Mouse (Mus musculus): ENCODE results near the gene Mmrn2. TPM values are rescaled to one million over a fixed set of nuclear protein-coding genes. Genes with fewer than 3 reads are reported as not detected.
"Not testable (repeated sequence)": the region's sequence is repeated elsewhere in the genome, so short reads cannot be mapped to it uniquely, and the experiment has no call there.

Gene Mmrn2
- polyA plus RNA-seq, 1 experiment from 2014 or later = 2.6 TPM

- Histone ChIP-seq H3K4me2 (no peak overlapping the region), H3K4me1 (replicated peaks) (peaks cover 26% of the 10 kb centered on the region), H3K9me3 (replicated peaks) (no peaks in the 10 kb centered on the region), H3K27ac (replicated peaks) (no peak overlapping the region), H3K27me3 (no peaks in the 10 kb centered on the region), H3K4me3 (replicated peaks) (no peak overlapping the region), H3K9ac (no peak overlapping the region), H3K36me3 (replicated peaks) (no peaks in the 10 kb centered on the region)
- ATAC-seq (ENCODE audit: insufficient read depth) = no peak
- WGBS (ENCODE audit: insufficient replicate concordance) = 20% methylated on average over 4 of the region's 4 CpGs
Observed at GRCm38 (mm10) chr14:34362135-34362534, 13.1 kb upstream of the Mmrn2 start.

- Histone ChIP-seq H3K4me2 (peak overlapping the region; percentile 61), H3K4me3 (replicated peaks) (peak overlapping the region; percentile 25; the same call in 1 of the 2 replicates), H3K4me1 (replicated peaks) (peaks cover 21% of the 10 kb centered on the region; the same call in 1 of the 2 replicates), H3K36me3 (replicated peaks) (no peaks in the 10 kb centered on the region), H3K9me3 (replicated peaks) (no peaks in the 10 kb centered on the region), H3K27me3 (no peaks in the 10 kb centered on the region), H3K27ac (replicated peaks) (no peak overlapping the region), H3K9ac (no peak overlapping the region; the same call in 1 of the 2 replicates)
- 22% methylated on average over 18 of the region's 18 CpGs for WGBS (ENCODE audit: insufficient replicate concordance)
- ATAC-seq (ENCODE audit: insufficient read depth) = no peak
Observed at GRCm38 (mm10) chr14:34362726-34363445, 12.4 kb upstream of the Mmrn2 start.

GRCm38 (mm10) chr14:34363490-34364253 is 11.6 kb upstream of the Mmrn2 start:
- Histone ChIP-seq H3K27ac (replicated peaks) (no peak overlapping the region), H3K36me3 (replicated peaks) (no peaks in the 10 kb centered on the region), H3K4me1 (replicated peaks) (peaks cover 19% of the 10 kb centered on the region; the same call in 1 of the 2 replicates), H3K4me3 (replicated peaks) (peak overlapping the region; percentile 25), H3K4me2 (peak overlapping the region; percentile 61), H3K9ac (0 out of 2 replicates have a peak overlapping the region, but pooled peaks have one; percentile 15), H3K9me3 (replicated peaks) (no peaks in the 10 kb centered on the region), H3K27me3 (no peaks in the 10 kb centered on the region)
- WGBS (ENCODE audit: insufficient replicate concordance) = 11% methylated on average over 32 of the region's 32 CpGs
- peak; percentile 53; the same call in 1 of the 2 replicates for ATAC-seq (ENCODE audit: insufficient read depth)

- H3K4me3 ChIP-seq (replicated peaks); H3K36me3 ChIP-seq (replicated peaks); H3K9me3 ChIP-seq (replicated peaks); H3K4me2 ChIP-seq; H3K27me3 ChIP-seq; H3K27ac ChIP-seq (replicated peaks); ATAC-seq (ENCODE audit: insufficient read depth); H3K9ac ChIP-seq: not testable (repeated sequence)
- WGBS (ENCODE audit: insufficient replicate concordance) = 72% methylated on average over 15 of the region's 15 CpGs
- H3K4me1 ChIP-seq (replicated peaks) = peaks cover 17% of the 10 kb centered on the region; the same call in 1 of the 2 replicates
Observed at GRCm38 (mm10) chr14:34364254-34365146, 10.8 kb upstream of the Mmrn2 start.

- peaks cover 17% of the 10 kb centered on the region; the same call in 1 of the 2 replicates for H3K4me1 ChIP-seq (replicated peaks)
- ATAC-seq (ENCODE audit: insufficient read depth) = no peak
- H3K4me3 ChIP-seq (replicated peaks) = no peak overlapping the region
- H3K27ac ChIP-seq (replicated peaks) = no peak overlapping the region
- H3K27me3 ChIP-seq = no peaks in the 10 kb centered on the region
- no peaks in the 10 kb centered on the region for H3K36me3 ChIP-seq (replicated peaks)
- H3K4me2 ChIP-seq = no peak overlapping the region
- no peak overlapping the region for H3K9ac ChIP-seq
- no peaks in the 10 kb centered on the region for H3K9me3 ChIP-seq (replicated peaks)
- 53% methylated on average over 2 of the region's 2 CpGs for WGBS (ENCODE audit: insufficient replicate concordance)
Observed at GRCm38 (mm10) chr14:34365147-34365507, 10.1 kb upstream of the Mmrn2 start.

GRCm38 (mm10) chr14:34370203-34370602 is 5.1 kb upstream of the Mmrn2 start:
- ATAC-seq (ENCODE audit: insufficient read depth) = no peak
- no peaks in the 10 kb centered on the region for H3K4me1 ChIP-seq (replicated peaks)
- H3K36me3 ChIP-seq (replicated peaks) = no peaks in the 10 kb centered on the region
- H3K27me3 ChIP-seq = no peaks in the 10 kb centered on the region
- H3K4me2 ChIP-seq = no peak overlapping the region
- no peak overlapping the region for H3K9ac ChIP-seq
- H3K27ac ChIP-seq (replicated peaks) = no peak overlapping the region
- H3K9me3 ChIP-seq (replicated peaks) = no peaks in the 10 kb centered on the region
- WGBS (ENCODE audit: insufficient replicate concordance) = 54% methylated on average over 3 of the region's 3 CpGs
- H3K4me3 ChIP-seq (replicated peaks) = no peak overlapping the region

GRCm38 (mm10) chr14:34370921-34371320 is 4.3 kb upstream of the Mmrn2 start:
- Histone ChIP-seq H3K9ac (no peak overlapping the region), H3K4me1 (replicated peaks) (no peaks in the 10 kb centered on the region), H3K9me3 (replicated peaks) (no peaks in the 10 kb centered on the region), H3K36me3 (replicated peaks) (no peaks in the 10 kb centered on the region), H3K4me2 (no peak overlapping the region), H3K4me3 (replicated peaks) (no peak overlapping the region), H3K27me3 (no peaks in the 10 kb centered on the region), H3K27ac (replicated peaks) (no peak overlapping the region)
- ATAC-seq (ENCODE audit: insufficient read depth) = no peak
- WGBS (ENCODE audit: insufficient replicate concordance) = 50% methylated on average over 3 of the region's 3 CpGs

- Histone ChIP-seq H3K9ac (no peak overlapping the region), H3K27me3 (no peaks in the 10 kb centered on the region), H3K36me3 (replicated peaks) (no peaks in the 10 kb centered on the region), H3K9me3 (replicated peaks) (no peaks in the 10 kb centered on the region), H3K4me3 (replicated peaks) (no peak overlapping the region), H3K27ac (replicated peaks) (no peak overlapping the region), H3K4me1 (replicated peaks) (no peaks in the 10 kb centered on the region), H3K4me2 (no peak overlapping the region)
- ATAC-seq (ENCODE audit: insufficient read depth) = no peak
- WGBS (ENCODE audit: insufficient replicate concordance) = 63% methylated on average over 2 of the region's 2 CpGs
Observed at GRCm38 (mm10) chr14:34371763-34372162, 3.5 kb upstream of the Mmrn2 start.

- no peak for ATAC-seq (ENCODE audit: insufficient read depth)
- Histone ChIP-seq H3K4me3 (replicated peaks) (no peak overlapping the region), H3K27me3 (no peaks in the 10 kb centered on the region), H3K27ac (replicated peaks) (no peak overlapping the region), H3K36me3 (replicated peaks) (no peaks in the 10 kb centered on the region), H3K4me2 (no peak overlapping the region), H3K4me1 (replicated peaks) (no peaks in the 10 kb centered on the region), H3K9ac (no peak overlapping the region), H3K9me3 (replicated peaks) (no peaks in the 10 kb centered on the region)
- 70% methylated on average over 6 of the region's 6 CpGs for WGBS (ENCODE audit: insufficient replicate concordance)
Observed at GRCm38 (mm10) chr14:34372646-34373045, 2.6 kb upstream of the Mmrn2 start.

- Histone ChIP-seq H3K4me3 (replicated peaks) (no peak overlapping the region), H3K4me2 (no peak overlapping the region), H3K9me3 (replicated peaks) (no peaks in the 10 kb centered on the region), H3K27ac (replicated peaks) (no peak overlapping the region), H3K27me3 (no peaks in the 10 kb centered on the region), H3K36me3 (replicated peaks) (no peaks in the 10 kb centered on the region), H3K4me1 (replicated peaks) (no peaks in the 10 kb centered on the region), H3K9ac (no peak overlapping the region)
- no peak for ATAC-seq (ENCODE audit: insufficient read depth)
- 49% methylated on average over 6 of the region's 6 CpGs for WGBS (ENCODE audit: insufficient replicate concordance)
Observed at GRCm38 (mm10) chr14:34373581-34373980, 1.7 kb upstream of the Mmrn2 start.

- Histone ChIP-seq H3K9ac (no peak within 1 kb of the TSS), H3K27me3 (no peaks in the 10 kb centered on the region), H3K4me2 (no peak within 1 kb of the TSS), H3K36me3 (replicated peaks) (no peaks in the 10 kb centered on the region), H3K9me3 (replicated peaks) (no peaks in the 10 kb centered on the region), H3K27ac (replicated peaks) (no peak within 1 kb of the TSS), H3K4me1 (replicated peaks) (no peaks in the 10 kb centered on the region), H3K4me3 (replicated peaks) (0 out of 2 replicates have a peak within 1 kb of the TSS, but pooled peaks have one; percentile 12)
- WGBS (ENCODE audit: insufficient replicate concordance) = 45% methylated on average over 10 of the region's 10 CpGs
- no peak for ATAC-seq (ENCODE audit: insufficient read depth)
Observed at GRCm38 (mm10) chr14:34374577-34374976, 688 bp upstream of the Mmrn2 start, which contains the start of gene Sncg. Gene Sncg, minus strand, starts transcription at chr14:34374789.

Data from liver, embryonic 15.5 days (tissue).